Mouse (Mus musculus) cerebellum, adult 2 months (tissue): ENCODE measurements around the gene Bcl2l10.

Experiments used
- CTCF ChIP-seq: fragments of 200-500 bp; IDR thresholded peaks from 2 replicates; pipeline ENCODE4 v1.5.1; 2011; ENCODE audit warnings: low read depth, mild to moderate bottlenecking, control low read depth, low read length, moderate library complexity, borderline replicate concordance; ENCODE audit not compliant: insufficient read depth
- POLR2A ChIP-seq: fragments of 200-500 bp; IDR thresholded peaks from 2 replicates; pipeline ENCODE4 v1.6.1; 2011; ENCODE audit warnings: low read length, control low read depth, borderline replicate concordance; ENCODE audit not compliant: insufficient read depth

DNA sequence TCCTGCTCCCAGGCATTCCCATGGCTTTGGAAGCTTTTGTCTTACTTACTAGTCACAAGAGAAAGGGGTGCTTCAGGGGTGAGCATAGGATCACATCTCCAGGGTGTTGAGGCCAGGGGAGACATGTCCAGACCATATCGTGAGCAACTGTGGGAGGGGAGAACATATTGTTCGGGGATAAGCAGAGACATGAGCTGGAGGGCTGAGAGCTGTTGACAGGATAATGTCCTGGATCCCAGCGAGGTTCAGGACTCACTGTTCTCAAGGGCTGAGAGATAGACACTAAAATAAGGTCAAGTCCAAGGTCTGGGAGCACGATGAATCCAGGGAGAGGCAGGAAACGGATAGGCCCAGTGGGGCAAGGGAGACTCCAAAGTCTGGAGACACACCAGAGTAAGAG is 15.4 kb downstream of the Bcl2l10 start:
- TF ChIP-seq POLR2A: no peak
- no peak for TF ChIP-seq CTCF
